Mouse (Mus musculus) CH12F3 (cell line): ENCODE data around the gene Hs3st1.
"Not testable (repeated sequence)": the region's sequence is repeated elsewhere in the genome, so short reads cannot be mapped to it uniquely, and the experiment has no call there.

Source experiments
- in situ Hi-C: fragments of 300-500 bp; cut with MboI; formaldehyde crosslinking; loops from 2 replicates; pipeline ENCODE4 v1.14.3; 2020; ENCODE audit warnings: low sequenced_read_pairs

Gene Hs3st1

DNA sequence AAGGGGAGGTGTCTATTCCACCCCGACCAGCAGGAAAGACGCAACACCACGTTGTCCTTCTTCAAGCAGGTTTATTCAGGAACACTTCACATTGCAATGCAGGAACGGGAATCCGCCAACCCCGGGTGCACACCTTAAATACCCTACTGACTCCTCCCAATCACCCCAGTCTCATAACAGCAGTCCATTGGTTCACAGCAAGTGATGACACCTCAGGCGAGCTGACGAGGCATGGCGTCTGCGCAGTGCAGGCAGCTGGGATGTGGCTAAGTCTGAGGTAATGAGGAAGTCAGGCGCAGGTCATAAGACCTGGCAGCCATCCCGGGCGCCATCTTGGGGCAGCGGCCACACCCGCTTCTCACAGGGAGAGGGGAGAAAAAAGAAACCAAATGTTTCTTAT lies at the start of gene Hs3st1:
Gene Hs3st1, minus strand, starts transcription at position 101 of the 400 bp plus-strand sequence.
- in situ Hi-C loops = not testable (repeated sequence)

DNA sequence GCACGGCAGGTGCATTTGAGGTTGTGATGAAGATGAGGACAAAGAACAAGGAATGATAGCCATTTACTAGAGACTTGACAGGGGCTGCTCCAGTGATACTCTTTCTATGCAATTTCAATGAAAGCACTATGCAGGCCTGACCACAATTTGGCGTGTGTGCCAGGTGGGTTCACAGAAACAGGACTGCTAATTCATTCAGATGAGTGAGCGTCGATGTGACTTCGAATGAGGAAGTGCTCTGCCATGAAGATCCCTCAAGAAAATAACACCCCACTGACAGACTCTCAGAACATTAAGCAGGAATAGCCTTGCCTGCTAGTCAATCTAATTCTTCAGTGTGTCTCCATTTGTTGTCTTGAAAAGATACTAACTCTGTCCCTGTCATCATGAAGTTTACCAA lies 49.4 kb upstream of the Hs3st1 start:
- in situ Hi-C loops = no loop called here

DNA sequence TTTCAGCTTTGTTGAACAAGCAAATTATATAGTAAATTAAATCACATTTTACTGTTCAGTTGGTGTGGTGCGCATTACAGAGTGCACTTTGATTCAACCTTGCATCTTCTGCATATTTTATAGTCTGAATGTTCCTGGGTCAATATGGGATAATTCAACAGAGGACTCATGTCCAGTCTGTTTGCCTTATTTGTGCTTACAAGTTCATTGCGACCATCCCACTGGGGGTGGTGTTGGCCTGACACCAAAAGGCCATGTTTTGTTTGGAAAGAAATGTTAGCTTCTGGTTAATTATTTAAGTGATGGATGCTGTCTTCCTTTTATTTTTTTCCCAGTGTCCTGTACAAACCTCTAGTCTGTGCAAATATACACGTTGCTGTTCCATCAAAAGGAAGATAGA lies 48.7 kb upstream of the Hs3st1 start:
- in situ Hi-C loops = no loop called here

DNA sequence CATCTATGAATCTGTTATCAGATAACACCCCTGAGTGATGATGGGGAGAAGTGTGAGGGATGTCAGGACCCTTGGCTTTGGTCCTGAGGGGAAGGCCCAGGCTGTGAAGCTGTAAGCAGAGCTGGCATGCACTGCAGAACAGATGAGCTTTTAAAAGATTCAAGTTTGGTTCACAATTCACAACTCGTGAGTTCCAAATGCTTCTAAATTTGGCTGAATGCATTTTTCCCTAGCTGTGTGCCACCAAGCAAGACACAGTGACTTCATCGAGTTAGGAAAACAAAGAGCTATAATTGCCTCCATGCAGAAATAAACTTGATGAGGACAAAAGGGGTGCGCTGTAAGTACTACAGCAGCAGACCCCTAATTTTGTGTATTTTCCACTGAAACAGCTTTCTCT lies 48.2 kb upstream of the Hs3st1 start:
- in situ Hi-C loops = no loop called here

DNA sequence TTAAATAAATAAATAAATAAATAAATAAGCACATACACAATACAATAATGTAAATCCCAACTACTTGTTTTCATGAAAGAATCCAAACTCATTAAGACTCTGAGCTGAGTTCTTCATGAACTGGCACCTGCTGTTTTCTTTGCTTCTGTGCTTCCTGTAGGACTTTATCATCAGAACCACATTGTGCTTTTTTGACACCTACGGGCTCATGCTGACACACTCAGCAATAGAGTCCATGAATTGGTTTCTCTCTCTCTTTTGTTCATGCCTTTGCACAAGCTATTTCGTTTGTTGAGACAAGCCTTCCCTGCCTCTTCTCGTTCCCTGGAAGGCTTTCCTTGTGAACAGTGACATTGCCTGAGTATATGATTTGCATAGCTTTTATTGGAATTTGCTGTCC lies 46.8 kb upstream of the Hs3st1 start:
- in situ Hi-C loops = no loop called here

DNA sequence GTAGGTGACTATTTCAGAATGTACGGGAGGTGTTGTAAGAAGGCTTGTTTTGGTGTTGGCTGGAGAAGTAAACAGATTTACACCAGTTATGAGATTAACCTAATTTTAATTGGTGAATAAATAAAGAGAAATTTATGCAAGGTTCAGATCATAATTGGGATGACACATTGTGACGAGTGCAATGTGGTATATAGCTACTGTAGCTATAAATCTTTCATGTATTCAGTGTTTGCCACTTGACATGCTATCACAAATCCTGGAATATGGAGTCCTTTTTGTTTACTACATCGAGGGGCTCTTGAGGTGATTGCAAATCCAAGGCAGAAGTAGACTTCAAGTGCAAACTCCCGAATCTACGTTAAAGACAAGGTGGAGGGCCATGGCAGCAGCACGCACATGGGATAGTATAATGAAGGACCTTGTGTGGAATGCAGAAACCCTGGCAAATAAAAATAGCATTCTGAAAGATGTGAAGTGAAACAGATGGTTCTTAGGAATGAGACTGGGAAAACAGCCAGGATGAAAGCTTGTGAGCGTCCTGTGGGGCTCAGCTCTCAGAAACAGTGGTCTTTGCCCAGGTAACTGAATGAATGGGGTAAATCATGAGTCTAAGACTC lies 21.9 kb upstream of the Hs3st1 start:
- in situ Hi-C loops = no loop called here

DNA sequence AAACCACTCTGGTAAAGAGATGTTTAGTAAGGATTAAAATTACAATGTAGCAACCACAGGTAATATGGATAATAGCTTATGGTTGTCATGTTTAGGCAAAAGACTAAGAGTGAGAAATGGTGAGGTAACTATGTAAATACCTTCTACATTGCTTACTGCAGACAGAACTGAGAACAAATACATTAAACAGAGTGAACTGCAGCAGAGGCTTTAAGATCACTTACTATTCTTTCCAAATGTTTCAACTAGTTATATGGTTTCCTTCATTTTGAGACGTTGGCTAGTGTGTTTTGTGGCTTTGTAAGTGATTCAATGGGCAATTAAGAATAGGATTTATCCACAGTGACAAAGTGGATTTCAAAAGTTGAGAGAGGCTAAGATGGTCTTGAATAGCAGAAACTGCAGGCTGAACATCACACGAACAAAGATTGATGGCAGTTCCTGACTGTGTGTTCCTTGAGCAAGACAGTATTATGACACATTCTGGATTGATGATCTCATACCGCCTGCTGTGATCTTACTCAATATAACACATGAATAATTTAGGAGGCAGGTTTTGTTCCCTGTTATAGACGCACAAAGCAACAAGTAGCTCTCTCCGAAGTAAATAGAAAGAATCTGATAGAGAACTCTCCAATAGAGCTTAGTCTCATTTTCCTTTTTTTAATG lies 16.5 kb upstream of the Hs3st1 start:
- in situ Hi-C loops = no loop called here

DNA sequence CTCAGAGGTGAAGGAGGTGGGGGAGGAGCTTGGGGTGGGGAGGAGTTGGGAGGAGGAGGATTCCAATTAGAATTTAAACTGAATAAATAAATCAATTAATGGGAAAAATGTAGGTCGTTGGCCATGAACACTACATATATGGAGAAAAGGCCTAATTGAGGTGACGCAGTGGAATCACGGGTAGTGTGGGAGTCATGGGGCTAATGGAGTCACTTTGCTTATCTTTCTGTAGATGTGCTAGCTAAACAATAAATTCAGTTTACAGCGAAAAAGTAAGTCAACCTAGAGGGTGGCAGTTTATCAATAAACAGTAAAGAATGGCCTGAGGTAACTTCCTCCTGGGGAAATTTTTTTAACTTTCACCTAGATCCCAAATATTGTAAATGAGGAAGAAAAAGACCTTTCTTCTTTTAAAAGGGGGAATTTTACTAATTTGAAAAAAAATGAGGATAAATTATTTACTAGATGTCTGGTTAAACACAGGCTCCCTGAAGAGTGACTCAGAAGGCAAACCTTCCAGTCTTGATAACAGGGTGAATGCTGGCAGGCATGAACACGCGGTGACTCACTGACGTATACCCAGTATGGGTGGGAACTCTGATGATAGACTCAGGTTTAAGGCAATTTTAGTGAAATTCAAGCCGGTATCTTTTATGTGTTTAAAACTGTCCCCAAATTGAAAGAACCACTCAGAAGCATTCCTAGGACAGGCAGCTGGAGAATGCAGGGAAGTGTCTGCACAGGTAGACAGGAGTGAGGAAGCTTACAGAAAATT lies 6.6 kb upstream of the Hs3st1 start:
- in situ Hi-C loops = no loop called here

DNA sequence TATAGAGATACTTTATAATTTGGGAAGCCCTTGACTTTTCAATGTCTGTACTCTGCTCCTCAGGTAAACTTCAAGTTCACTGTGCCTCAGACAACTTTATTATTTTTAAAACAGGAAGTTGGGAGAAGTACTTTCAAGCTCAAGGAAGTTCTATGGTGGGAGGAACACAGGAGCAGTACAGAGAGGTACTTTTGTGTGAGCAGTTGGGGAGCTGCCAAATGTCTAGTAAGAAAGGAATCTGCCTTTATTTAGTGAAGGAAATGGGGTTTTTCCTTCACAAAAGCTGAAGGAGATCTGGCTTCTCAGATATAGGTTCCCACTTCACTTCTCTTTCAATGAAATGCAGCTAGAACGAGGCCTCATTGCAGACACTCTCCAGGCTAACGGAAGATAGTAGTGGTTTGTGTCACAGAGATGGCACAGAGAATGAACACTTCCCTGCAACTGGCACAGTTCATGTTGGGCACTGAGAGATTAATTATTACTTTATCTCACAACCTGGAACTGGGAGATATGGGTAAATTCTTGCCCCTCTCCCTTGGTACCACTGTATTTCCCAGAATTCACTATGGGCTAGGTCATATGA lies 3.7 kb upstream of the Hs3st1 start:
- in situ Hi-C loops = no loop called here

DNA sequence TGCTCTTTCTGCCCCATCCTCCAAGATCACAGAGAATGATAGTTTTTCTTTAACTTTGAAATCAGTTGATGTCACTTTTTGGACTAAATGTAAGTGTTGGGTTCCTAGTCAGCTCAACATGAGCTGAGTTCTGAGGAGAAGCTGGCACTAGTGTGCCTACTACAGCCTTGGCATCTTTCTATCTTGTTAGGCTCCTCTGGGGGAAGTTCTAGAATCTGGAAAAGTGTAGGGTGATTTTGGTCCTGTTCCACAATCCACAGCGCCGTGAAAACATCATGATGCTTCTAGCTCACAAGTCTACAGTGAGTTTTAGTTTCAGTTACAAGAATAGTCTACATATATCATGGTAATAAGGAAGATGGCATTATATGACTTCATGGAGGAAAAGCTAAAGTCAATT lies 18.4 kb downstream of the Hs3st1 start:
- in situ Hi-C loops = no loop called here

DNA sequence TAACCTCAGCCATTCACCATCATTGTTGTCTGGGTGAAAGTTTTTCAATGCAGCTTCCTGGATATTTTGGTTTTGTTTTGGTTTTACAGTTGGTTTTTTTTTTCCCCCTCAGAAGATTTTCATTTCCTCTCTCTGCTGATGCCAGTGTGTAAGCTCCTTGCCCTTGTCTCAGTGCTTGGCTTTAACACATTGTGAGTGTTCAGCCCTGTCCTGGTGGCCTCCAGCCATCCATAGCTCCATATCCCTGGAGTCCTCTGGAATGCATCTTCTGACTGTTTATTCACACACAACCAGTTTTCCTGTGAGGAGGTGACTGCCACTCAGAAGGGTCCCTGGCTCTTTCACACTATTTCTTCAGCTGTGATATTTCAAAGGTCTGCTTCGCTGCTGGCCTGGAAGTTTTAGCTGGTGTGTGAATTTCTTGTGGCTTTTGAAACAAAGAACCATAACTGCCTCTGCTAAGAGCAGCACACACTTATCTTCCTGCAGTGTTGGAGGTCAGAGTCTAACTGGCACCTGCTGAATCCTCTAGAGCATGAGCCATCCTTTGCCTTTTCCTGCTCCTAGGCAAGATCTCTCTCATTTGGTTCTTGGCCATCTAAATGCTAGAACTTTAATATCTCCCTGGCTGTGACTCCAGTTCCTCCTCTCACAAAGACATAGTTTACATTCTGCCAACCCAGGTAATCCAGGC lies 21.4 kb downstream of the Hs3st1 start:
- in situ Hi-C loops = no loop called here

DNA sequence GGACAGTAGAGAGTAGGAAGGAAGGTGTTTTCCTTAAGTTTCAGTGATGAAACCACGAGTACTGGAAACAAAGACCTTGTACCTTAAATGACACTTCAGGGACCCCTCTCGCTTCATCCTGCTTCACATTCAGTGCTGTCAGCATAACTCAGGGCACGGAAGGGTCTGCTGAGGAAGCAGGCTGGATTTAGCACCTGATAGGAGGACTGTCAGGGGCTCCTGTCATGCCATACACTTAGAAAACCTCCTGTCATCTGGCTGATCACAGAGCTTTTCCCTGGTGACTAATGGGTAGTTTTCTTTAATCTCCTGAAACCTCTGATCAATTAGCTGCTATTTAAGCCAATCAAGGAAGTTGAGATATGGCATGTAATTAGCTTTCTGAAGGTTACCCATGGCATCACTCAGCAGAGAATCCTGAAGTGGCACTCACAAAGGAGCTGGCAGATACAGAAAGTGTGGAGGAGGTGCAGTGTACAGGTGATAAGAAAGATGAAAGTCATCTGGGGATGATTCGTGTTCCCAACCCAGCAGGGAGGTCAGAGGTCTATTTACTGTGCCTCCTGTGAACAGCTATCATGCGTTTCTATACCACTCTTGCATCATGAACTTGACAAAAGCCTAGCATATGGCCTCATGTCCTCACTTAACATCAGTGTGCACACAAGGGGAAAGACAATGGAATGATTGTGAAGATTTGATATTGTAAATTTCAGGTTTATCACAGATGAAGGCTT lies 22.1 kb downstream of the Hs3st1 start:
- in situ Hi-C loops = no loop called here

DNA sequence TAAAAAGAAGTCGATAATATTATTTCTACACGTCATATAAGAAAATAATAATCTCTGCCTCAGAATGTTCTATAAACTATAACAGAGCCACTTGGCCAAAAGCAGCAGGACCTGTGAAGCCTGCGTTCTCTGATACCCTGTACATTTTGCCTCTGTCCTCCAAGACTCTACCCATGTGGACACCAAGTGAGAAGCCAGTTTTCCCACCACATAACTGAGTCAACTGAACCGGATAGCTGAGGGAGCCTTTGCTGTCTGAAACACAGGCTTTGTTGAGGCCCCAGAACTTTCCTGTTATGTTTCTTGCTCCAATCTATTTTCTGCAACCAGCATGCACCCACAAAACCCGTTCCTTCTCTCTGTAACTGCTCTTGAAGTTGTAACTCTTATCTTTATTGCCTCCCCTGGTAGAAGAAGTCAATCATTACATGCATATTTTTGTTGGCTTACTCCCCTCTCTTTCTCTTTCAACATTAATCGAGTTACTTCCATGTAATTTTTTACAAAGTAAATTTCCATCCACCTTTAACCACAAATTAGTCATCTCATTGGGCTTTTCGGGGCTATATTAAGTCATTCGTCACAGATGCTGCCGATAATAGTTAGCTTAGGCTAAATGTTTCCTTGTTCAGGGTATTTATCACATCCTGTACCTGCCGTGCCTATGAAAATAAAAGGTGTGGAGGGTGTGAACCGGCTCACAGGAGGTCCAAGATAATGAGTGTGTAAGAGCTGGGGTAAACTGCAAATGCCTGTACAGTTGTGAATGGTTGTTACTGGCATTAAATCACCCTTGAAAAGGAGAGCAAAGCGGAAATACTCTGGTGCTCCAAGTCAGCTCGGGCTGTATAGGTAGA lies 39.4 kb downstream of the Hs3st1 start:
- in situ Hi-C loops = no loop called here

DNA sequence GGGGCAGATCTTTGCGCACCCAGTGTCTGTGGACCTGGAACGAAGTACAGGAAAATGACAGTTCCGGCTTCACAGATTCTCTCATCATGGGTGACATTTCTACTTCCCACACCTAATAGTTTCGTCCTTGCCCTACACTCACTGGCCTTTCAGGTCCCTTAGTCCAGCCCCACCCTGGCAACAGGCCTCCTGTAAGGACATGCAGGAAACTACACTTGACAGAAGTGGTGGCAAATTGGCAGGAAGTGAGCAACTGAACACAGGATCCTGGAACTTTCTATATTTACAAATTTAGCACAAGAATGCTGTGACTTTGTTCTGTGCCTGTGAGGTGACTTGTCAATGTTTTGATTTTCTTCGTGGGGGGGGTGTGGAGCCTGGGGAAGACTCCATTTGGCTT lies 40.1 kb downstream of the Hs3st1 start:
- in situ Hi-C loops = no loop called here

DNA sequence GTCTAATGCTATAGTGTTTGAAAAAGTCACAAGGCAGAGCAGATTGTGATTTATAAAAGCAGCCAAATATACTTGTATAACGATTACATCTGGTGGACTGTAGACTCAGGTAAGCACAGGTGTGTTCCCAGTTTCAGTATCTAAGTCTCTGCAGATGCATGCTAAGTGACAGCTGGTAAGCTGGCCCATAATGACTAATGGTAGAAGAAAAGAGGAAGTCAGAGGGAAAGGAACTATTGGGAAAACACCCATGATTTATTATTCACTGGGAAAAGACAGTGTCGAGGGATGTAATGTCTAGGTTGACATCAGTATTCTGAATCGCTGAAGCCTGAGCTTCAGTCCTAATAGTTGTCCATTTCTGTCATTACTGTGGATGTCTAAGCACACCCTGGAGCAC lies 49.7 kb downstream of the Hs3st1 start:
- in situ Hi-C loops = no loop called here

DNA sequence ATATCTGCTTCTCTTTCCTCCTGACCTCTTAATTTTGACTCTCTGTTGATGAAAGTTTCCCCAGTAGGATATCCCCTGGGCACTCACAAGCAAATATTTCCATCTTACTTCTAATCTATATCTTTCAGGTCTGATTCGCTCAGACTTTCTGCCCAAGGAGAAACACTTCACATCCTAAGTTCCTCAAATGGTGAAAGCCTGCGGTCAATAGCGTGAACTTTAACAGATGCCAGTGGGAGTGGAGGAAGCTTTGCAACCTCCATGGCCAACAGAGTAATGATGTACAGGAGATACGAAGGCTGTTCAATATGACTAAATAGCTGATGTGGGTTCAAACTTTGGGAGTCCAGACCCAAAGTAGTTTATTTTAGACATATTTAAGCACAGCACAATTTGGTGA lies 94.4 kb downstream of the Hs3st1 start:
- in situ Hi-C loops = no loop called here

DNA sequence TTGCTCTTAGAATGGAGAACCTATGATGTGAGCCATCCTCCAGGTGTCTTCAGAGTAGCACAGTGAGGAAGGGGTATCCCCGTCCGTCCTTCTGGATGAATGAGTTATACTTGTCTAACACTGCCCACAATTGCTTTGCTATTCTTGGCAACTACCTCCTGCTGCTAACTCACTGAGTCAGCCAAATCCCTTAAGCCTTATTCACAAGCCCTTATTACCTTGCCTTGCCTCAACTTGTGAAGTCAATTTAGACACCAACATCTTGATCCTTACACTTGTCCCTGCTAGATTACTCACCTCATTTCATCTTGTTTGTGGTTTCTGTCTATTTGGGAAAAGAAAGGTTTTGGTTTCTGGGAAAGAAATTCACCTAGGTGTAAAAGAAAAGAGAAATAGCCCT lies 95.9 kb downstream of the Hs3st1 start:
- in situ Hi-C loops = no loop called here

DNA sequence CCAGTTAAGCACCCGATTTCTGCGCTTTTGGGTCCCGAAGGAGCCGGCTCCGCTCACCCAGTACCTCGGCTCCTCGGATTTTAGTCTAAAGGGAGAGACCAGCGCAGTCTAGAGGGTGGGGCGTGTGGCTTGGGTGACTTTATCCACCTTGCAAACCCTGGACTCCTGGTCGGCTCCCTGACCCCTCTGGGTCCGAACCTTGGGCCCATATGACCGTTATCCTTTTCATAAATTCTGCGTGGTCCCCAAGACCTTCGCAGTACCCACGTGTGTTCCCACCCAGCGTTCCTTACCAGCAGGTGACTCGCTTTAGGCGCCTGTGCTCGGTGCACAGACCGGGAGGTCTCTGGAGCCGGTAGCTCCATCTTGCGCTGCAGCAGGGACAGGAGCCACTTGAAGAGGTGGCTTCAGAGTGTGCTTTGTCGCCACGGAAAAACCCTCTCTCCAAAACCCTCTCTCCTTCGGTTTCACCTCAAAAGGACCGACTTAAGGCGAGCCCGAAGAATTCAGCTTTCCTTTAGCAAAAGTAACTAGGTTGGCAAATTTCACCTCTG lies 110.4 kb downstream of the Hs3st1 start:
- in situ Hi-C loops = no loop called here
